Mouse (Mus musculus) limb, embryonic 12.5 days (tissue): Measurements from ENCODE around the gene Macrod2. TPM values are rescaled to one million over a fixed set of nuclear protein-coding genes. Genes with fewer than 3 reads are reported as not detected.

Experiments used
- ATAC-seq: fragments of 200-750 bp; cut with Nextera tagmentation; 2 replicates; pipeline ENCODE4 v1.8.0; 2017; ENCODE audit warnings: low read depth, moderate TSS enrichment; ENCODE audit not compliant: insufficient number of reproducible peaks, insufficient read depth, low FRiP score, low TSS enrichment
- H3K27ac ChIP-seq: fragments of 300-500 bp; sonication (generic); 2 replicates; pipeline ENCODE4 v1.5.1; 2016; ENCODE audit warnings: mild to moderate bottlenecking, moderate library complexity
- H3K27me3 ChIP-seq: fragments of 300-500 bp; sonication (generic); 2 replicates; pipeline ENCODE4 v1.6.1; 2016; ENCODE audit warnings: mild to moderate bottlenecking, moderate library complexity
- H3K36me3 ChIP-seq: fragments of 300-500 bp; sonication (generic); 2 replicates; pipeline ENCODE4 v1.6.1; 2016; ENCODE audit warnings: mild to moderate bottlenecking, moderate library complexity
- H3K4me1 ChIP-seq: fragments of 300-500 bp; sonication (generic); replicated peaks from 2 replicates; pipeline ENCODE4 v1.6.1; 2016
- H3K4me2 ChIP-seq: fragments of 300-500 bp; sonication (generic); 2 replicates; pipeline ENCODE4 v1.6.1; 2016; ENCODE audit warnings: mild to moderate bottlenecking, moderate library complexity
- H3K4me3 ChIP-seq: fragments of 300-500 bp; sonication (generic); replicated peaks from 2 replicates; pipeline ENCODE4 v1.5.1; 2016; ENCODE audit warnings: mild to moderate bottlenecking
- H3K9ac ChIP-seq: fragments of 300-500 bp; sonication (generic); replicated peaks from 2 replicates; pipeline ENCODE4 v1.6.1; 2016; ENCODE audit warnings: mild to moderate bottlenecking, moderate library complexity
- H3K9me3 ChIP-seq: fragments of 300-500 bp; sonication (generic); 2 replicates; pipeline ENCODE4 v1.6.1; 2016; ENCODE audit warnings: mild to moderate bottlenecking, moderate library complexity
- WGBS: fragments of 180-500 bp; shearing (Covaris S2); methylation state at CpG from one replicate; pipeline ENCODE4 v1.1.7; 2016; 5-methylcytosine and 5-hydroxymethylcytosine counted together
- polyA plus RNA-seq: library from polyadenylated mRNA; unstranded; fragments of >200 nt; fragmentation: Nextera tagmentation; extraction: Ambion mirVana; gene quantifications from 2 replicates; pipeline ENCODE4 v1.2.1, GENCODE M21; 2016

Macrod2 gene
- polyA plus RNA-seq, 1 experiment from 2014 or later, result 37.2 TPM

DNA sequence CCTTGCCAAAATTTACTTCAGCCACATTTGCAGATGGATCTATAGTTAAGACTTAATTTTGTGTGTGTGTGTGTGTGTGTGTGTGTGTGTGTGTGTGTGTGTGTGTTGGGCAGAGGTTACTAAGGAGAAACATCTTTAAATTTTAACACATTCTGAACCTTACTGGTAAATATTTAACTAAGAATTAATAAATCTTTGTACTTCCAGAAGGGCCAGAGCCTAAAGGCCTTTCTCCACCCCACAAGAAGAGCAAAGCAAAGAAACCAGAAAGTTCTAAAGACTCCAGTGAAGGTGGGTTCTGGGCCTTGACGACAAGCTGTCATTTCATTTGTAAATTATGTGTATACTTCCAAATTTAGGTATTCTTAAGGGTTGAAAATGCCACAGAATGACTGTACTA lies 1822.3 kb downstream of the Macrod2 start:
- Histone ChIP-seq H3K36me3 (no peaks in the 10 kb centered on the region), H3K27me3 (no peaks in the 10 kb centered on the region), H3K4me2 (no peak overlapping the region), H3K4me1 (no peaks in the 10 kb centered on the region), H3K4me3 (no peak overlapping the region), H3K9me3 (no peaks in the 10 kb centered on the region), H3K9ac (no peak overlapping the region), H3K27ac (no peak overlapping the region)
- ATAC-seq, result no peak
- WGBS, result 87% methylated on average over 1 of the region's 1 CpGs

DNA sequence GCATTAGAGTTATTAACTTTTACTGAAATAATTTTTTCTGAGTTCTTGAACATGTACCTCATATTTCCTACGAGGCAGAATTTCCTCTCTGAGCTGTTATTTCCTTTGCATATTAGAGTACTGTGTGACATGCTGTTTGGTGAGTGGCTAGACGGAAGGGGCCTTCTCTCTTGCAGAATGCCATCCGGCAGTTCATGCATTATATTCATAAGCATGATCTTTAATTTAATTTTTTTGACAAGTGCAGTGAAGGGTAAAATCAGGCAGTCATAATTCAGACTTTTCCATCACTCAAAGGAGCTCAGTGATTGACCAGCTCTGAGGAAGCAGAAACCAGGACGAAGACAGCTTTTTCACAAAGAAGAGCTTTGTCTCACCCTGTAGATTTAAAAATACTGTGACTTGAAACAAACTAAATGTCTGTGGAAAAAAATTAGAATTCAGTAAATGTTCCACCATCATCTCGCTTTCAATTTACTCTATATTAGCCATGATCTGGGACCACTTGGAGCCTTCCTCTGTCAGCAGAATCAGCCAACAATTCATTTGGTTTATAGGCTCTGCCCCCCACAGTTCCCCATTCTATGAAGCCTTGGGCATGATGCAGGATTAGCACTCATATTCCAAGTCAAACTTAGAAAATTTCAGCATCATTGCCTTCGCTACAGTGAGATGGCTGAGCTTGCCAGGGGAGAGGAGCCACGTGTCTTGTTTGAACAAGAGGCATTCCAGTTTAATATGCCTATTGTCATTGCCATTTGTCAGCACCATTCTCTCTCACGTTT lies 1827.2 kb downstream of the Macrod2 start:
- ATAC-seq, result no peak
- 71% methylated on average over 8 of the region's 8 CpGs for WGBS
- Histone ChIP-seq H3K9ac (no peak overlapping the region), H3K27ac (no peak overlapping the region), H3K27me3 (no peaks in the 10 kb centered on the region), H3K4me3 (no peak overlapping the region), H3K36me3 (no peaks in the 10 kb centered on the region), H3K9me3 (no peaks in the 10 kb centered on the region), H3K4me1 (no peaks in the 10 kb centered on the region), H3K4me2 (no peak overlapping the region)

DNA sequence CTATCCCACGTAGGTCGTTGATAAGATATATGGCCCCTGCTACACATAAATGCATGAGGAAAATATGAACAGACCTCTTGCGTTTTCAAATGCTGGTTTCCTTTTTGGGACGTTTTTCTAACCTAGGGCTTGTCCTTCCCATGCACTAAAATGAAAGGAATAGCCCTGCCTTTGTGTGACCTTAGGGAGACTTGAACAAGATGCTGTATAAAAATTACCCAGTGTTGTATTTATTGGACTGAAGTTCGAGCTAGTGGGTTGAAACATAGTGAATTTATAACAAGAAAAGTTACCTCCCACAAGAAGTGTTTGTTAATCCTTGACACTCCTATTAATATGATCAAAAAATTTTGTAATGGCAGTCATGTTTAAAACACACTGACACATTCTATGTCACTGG lies 1827.8 kb downstream of the Macrod2 start:
- H3K4me3 ChIP-seq, result no peak overlapping the region
- no peak for ATAC-seq
- no peaks in the 10 kb centered on the region for H3K27me3 ChIP-seq
- no peak overlapping the region for H3K4me2 ChIP-seq
- no peak overlapping the region for H3K9ac ChIP-seq
- H3K27ac ChIP-seq, result no peak overlapping the region
- no peaks in the 10 kb centered on the region for H3K4me1 ChIP-seq
- H3K9me3 ChIP-seq, result no peaks in the 10 kb centered on the region
- 64% methylated on average over 5 of the region's 5 CpGs for WGBS
- H3K36me3 ChIP-seq, result no peaks in the 10 kb centered on the region

DNA sequence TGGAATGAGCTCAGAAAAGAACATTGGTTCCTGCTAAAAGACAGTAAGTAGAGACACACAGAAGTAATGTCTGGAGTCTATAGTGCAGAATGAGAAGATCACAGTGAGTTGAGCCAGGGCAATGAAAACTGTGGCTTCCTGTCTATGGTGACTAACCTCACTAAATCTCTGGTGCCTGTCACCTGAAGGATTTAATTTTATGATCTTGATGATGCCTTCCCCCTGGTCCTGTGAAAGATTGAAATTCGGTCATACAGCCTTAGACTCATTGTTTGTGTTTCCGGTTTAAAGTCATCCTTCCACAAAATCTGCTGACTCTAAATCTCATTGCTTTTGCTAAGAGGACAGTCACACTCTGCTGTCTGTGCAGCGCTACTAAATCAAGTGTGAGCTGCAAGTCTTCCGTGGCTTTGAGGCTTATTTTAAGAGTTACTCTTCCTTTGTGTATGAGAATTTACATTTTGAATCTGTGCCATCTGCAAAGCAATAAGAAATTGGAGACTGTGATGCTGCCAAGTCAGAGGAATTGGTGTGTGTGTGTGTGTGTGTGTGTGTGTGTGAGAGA lies 1836.0 kb downstream of the Macrod2 start:
- H3K9me3 ChIP-seq, result no peaks in the 10 kb centered on the region
- WGBS, result 73% methylated on average over 4 of the region's 4 CpGs
- H3K27me3 ChIP-seq, result no peaks in the 10 kb centered on the region
- H3K4me3 ChIP-seq, result no peak overlapping the region
- H3K9ac ChIP-seq, result no peak overlapping the region
- no peak overlapping the region for H3K4me2 ChIP-seq
- H3K27ac ChIP-seq, result no peak overlapping the region
- no peak for ATAC-seq
- 0 out of 2 replicates have a peak, but pooled peaks cover 3% of the 10 kb centered on the region for H3K4me1 ChIP-seq
- no peaks in the 10 kb centered on the region for H3K36me3 ChIP-seq

DNA sequence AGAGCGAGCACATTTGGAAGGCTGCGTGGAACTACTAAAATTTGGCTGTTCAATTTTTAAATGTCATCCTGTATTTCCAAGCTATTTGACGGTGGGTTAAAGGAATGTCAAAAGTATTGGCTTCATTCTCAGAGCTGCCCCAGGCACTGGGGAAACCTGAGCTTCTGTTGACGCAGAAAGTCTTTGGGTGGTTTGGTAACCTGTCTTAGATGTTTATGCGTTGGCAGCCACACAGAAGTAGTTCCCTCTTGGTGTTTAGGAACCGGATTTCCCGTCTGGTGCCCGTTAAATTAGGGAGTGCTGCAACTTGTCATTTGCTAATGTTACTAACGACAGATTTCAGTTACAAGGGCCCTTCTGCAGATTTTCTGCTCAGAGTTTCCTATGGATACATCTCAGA lies 1837.7 kb downstream of the Macrod2 start:
- no peak for ATAC-seq
- H3K9me3 ChIP-seq, result no peaks in the 10 kb centered on the region
- H3K9ac ChIP-seq, result no peak overlapping the region
- H3K27ac ChIP-seq, result no peak overlapping the region
- H3K4me3 ChIP-seq, result no peak overlapping the region
- WGBS, result 34% methylated on average over 9 of the region's 9 CpGs
- H3K4me2 ChIP-seq, result no peak overlapping the region
- 0 out of 2 replicates have a peak, but pooled peaks cover 3% of the 10 kb centered on the region for H3K4me1 ChIP-seq
- no peaks in the 10 kb centered on the region for H3K27me3 ChIP-seq
- no peaks in the 10 kb centered on the region for H3K36me3 ChIP-seq

DNA sequence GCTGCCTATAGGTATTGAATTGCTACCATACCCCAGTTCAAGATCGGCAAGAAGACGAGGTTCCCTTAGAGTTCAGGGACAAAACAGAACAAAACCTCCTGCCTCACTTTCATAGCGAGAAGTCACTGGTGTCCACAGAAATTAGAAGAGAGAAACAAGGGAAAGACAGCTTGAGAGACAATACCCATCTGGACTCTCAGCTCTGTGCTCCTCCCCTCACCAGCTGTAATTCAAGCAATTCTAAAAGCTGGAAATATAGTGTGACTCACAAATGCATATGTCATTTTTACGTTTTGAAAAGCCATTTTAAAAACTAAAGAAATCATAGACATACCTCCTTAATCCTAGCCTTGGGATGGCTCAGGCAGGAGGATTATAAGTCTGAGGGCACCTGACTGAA lies 1848.4 kb downstream of the Macrod2 start:
- H3K4me2 ChIP-seq, result no peak overlapping the region
- no peaks in the 10 kb centered on the region for H3K36me3 ChIP-seq
- no peaks in the 10 kb centered on the region for H3K4me1 ChIP-seq
- no peak overlapping the region for H3K4me3 ChIP-seq
- H3K27me3 ChIP-seq, result no peaks in the 10 kb centered on the region
- no peak overlapping the region for H3K27ac ChIP-seq
- no peak overlapping the region for H3K9ac ChIP-seq
- H3K9me3 ChIP-seq, result no peaks in the 10 kb centered on the region
- no peak for ATAC-seq
- WGBS, result 88% methylated on average over 4 of the region's 4 CpGs

DNA sequence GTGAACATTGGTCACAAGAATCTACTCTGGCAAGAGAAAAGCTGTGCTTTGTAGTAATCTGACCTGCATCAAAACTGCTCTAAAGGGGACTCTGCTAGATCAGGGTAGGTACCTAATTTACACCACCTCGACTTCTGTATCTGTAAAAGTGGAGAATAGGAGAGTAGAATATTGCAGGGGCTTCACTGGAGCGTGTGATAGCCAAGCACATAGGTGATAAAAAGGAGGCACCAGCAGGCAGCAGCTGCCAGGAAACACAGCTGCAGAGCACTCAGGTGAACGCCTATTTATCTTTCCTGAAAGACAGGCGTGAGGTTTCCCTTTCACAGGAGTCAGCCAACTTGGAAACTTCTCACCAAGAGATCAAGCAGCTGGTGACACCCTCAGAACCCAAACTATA lies 1855.3 kb downstream of the Macrod2 start:
- 29% methylated on average over 4 of the region's 4 CpGs for WGBS
- Histone ChIP-seq H3K9me3 (no peaks in the 10 kb centered on the region), H3K4me1 (no peaks in the 10 kb centered on the region; the same call in 1 of the 2 replicates), H3K4me3 (no peak overlapping the region), H3K27me3 (no peaks in the 10 kb centered on the region; the same call in 1 of the 2 replicates), H3K9ac (no peak overlapping the region), H3K36me3 (no peaks in the 10 kb centered on the region), H3K4me2 (no peak overlapping the region), H3K27ac (no peak overlapping the region)
- ATAC-seq, result no peak

DNA sequence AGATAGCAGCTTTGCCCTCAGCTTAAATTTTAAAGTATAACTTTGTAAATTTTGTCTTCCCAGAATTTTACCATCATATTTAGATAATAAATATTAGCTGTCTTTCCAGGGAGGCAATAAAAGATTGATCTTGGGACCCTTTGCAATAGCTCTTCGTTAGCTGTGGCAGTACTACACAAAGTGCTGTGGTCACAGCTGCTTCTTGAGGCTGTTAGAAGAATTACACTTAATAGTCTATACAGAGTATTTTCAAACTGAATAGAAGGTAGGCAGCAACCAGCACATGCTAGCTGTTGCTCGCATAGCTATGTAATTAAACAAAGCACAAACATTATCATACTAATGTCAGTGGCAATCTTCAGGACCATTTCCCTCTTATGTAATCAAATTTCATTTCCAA lies 1856.4 kb downstream of the Macrod2 start:
- H3K4me2 ChIP-seq, result no peak overlapping the region
- H3K27me3 ChIP-seq, result no peaks in the 10 kb centered on the region; the same call in 1 of the 2 replicates
- 64% methylated on average over 2 of the region's 2 CpGs for WGBS
- no peak overlapping the region for H3K27ac ChIP-seq
- ATAC-seq, result no peak
- H3K4me1 ChIP-seq, result no peaks in the 10 kb centered on the region; the same call in 1 of the 2 replicates
- H3K9ac ChIP-seq, result no peak overlapping the region
- H3K4me3 ChIP-seq, result no peak overlapping the region
- no peaks in the 10 kb centered on the region for H3K9me3 ChIP-seq
- H3K36me3 ChIP-seq, result no peaks in the 10 kb centered on the region

DNA sequence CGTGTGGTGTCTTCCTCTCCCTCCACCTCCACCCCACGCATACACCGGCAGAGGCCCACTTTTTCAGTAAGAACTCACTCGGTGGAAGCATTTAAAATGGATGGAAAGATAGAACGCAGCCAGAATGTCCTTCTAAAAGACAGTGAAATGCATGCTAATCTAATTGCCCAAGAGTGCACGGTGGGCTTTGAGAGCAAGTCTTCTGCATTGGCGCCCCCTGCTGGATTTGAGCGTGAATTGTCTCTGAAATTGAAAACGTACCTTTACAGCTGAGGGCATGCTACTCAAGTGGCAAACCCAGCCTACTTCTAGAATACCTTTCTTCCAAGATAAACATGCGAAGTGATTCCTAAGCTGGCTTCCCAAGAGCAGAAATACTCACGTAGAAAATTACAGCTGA lies 1858.8 kb downstream of the Macrod2 start:
- H3K27ac ChIP-seq, result no peak overlapping the region
- no peak for ATAC-seq

DNA sequence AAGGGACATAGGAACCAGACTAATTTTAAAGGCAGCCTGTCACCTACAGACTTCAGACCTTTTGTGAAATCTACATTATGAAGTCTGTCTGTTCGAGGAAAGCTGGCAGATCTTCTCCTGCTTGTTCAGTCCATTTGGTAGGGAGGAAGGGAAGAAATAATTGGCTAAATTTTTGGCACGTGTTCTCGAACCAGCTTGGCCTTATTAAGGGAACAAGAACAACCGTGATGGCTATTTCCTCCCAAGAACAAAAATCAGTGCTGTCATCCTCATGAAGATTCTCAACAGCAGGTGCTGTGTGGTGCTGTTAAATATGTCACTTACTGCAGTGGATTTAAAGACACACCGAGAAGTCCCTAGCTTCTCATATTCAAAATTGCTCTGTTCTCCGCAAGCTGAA lies 1859.5 kb downstream of the Macrod2 start:
- Histone ChIP-seq H3K9ac (no peak overlapping the region), H3K4me3 (no peak overlapping the region), H3K36me3 (no peaks in the 10 kb centered on the region), H3K27me3 (no peaks in the 10 kb centered on the region; the same call in 1 of the 2 replicates), H3K4me1 (no peaks in the 10 kb centered on the region; the same call in 1 of the 2 replicates), H3K4me2 (no peak overlapping the region), H3K9me3 (no peaks in the 10 kb centered on the region), H3K27ac (no peak overlapping the region)
- ATAC-seq, result no peak
- 83% methylated on average over 6 of the region's 6 CpGs for WGBS

More for the DNA sequence above, 1858.8 kb downstream of the Macrod2 start:
- 20% methylated on average over 11 of the region's 11 CpGs for WGBS
- no peak overlapping the region for H3K4me3 ChIP-seq
- no peaks in the 10 kb centered on the region for H3K36me3 ChIP-seq
- no peak overlapping the region for H3K9ac ChIP-seq
- H3K27me3 ChIP-seq, result no peaks in the 10 kb centered on the region; the same call in 1 of the 2 replicates
- H3K4me1 ChIP-seq, result no peaks in the 10 kb centered on the region; the same call in 1 of the 2 replicates
- H3K9me3 ChIP-seq, result no peaks in the 10 kb centered on the region
- peak overlapping the region; percentile 17; the same call in 1 of the 2 replicates for H3K4me2 ChIP-seq

DNA sequence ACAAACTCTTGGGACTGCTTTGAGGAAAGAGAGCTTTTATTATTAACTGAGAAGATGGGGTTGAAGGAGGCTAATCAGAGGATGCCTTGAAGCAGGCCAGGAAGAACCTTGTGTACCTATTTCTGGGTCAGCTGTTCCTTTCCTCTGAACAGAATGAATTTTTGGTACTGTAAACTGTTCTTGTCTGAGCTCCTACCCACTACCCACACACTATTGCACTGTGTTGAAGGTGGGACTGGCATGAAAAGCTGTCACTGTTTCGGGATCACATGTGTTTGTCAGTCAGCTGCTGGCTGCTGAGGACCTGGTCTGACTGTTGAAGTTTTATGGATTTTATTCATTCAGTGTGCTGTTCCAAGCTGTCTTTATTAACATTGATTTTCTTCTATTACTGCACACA lies 1862.4 kb downstream of the Macrod2 start:
- no peaks in the 10 kb centered on the region for H3K9me3 ChIP-seq
- no peak overlapping the region for H3K4me3 ChIP-seq
- no peak for ATAC-seq
- no peaks in the 10 kb centered on the region for H3K36me3 ChIP-seq
- H3K4me2 ChIP-seq, result no peak overlapping the region
- no peaks in the 10 kb centered on the region; the same call in 1 of the 2 replicates for H3K27me3 ChIP-seq
- no peak overlapping the region for H3K9ac ChIP-seq
- no peaks in the 10 kb centered on the region for H3K4me1 ChIP-seq
- 91% methylated on average over 1 of the region's 1 CpGs for WGBS
- no peak overlapping the region for H3K27ac ChIP-seq
